In the genomic region with DNA sequence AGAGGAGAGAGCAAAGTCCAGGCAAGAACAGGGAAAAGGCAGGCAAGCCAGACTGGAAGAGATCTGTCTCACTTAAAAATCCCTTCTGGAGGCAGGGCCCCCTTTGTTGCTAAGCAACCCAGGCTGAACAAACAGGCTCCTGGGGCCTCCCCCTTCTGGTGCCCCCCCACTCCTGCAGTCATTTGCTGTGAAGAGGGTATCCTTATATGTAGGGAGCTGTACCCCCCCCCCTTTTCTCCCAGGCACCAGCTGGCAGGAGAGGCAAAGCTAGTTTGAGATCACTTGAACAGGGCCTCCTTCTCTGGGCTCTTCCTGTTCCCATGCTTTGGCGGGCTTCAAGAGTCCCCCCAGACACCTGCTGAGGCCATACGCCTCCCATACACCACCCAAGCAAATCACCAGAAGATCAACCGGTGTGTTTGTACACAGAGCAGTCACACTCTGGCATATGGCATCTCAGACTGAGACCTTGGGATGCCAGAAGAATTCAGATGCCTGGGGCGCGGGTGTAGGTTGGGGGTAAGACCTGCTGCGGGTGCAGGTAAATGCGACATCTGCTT, we compare ENCODE assay signal across 9 mouse cellular contexts.
DNase-seq lines count a peak whose midpoint lies in the region; ATAC-seq and TF ChIP-seq lines count a peak whose summit lies in the region.
"Had no signal": no experiment of that assay in that cellular context is flagged by ENCODE, and none has a peak within 500 bp of the region (broad histone marks: within the 10 kb centered on the region; RNA-seq: fewer than 3 reads in every experiment).

No protein-coding gene starts in this region.

- H3K27ac ChIP-seq in left cerebral cortex, adult 2 months = peak overlapping the region; percentile 57; the same call in 1 of the 2 replicates
- peak overlapping the region; percentile 94 for H3K27ac ChIP-seq in hindbrain, embryonic 10.5 days
- peak overlapping the region; percentile 96 for H3K27ac ChIP-seq in midbrain, embryonic 13.5 days

- no peak for DNase-seq in left cerebral cortex, adult 2 months (ENCODE audit: extremely low spot score in 1 of 2, low spot score in 2 of 2)
- no peak for DNase-seq in left cerebral cortex, postnatal 36 days (ENCODE audit: low spot score in 2 of 2)
- peak; percentile 59 to 79 for DNase-seq in cerebellum, postnatal 14 days
- peak; percentile 87 for DNase-seq in hindbrain, embryonic 10.5 days (ENCODE audit: low spot score)
- peak; percentile 40 for DNase-seq in yolk sac, embryonic 10.5 days (ENCODE audit: low spot score)
- no peak for DNase-seq in urinary bladder, adult 18-20 months (ENCODE audit: low spot score in 2 of 2)

- H3K27me3 ChIP-seq in hindbrain, embryonic 10.5 days (ENCODE audit: insufficient read depth, poor library complexity, severe bottlenecking) = no peaks in the 10 kb centered on the region
- H3K27me3 ChIP-seq in midbrain, embryonic 13.5 days = no peaks in the 10 kb centered on the region
- H3K27me3 ChIP-seq: Patski had no signal

- peak; percentile 78 for ATAC-seq in midbrain, embryonic 13.5 days
- no peak for ATAC-seq in granulocyte monocyte progenitor cell, adult 5-6 weeks (replicated peaks; ENCODE audit: poor library complexity, severe bottlenecking)
- ATAC-seq: Patski had no signal

- peak overlapping the region; percentile 51; the same call in 1 of the 2 replicates for H3K9ac ChIP-seq in midbrain, embryonic 13.5 days (replicated peaks)

- peaks cover 92% of the 10 kb centered on the region for H3K4me1 ChIP-seq in hindbrain, embryonic 10.5 days (replicated peaks)
- H3K4me1 ChIP-seq in midbrain, embryonic 13.5 days (replicated peaks) = peaks cover 82% of the 10 kb centered on the region

- intact Hi-C loops in left cerebral cortex, adult 2 months (cut with DNase I) = no loop called here
- intact Hi-C loops in left cerebral cortex, postnatal 36 days (cut with DNase I) = no loop called here

- peaks cover 37% of the 10 kb centered on the region for H3K36me3 ChIP-seq in hindbrain, embryonic 10.5 days
- H3K36me3 ChIP-seq in midbrain, embryonic 13.5 days = no peaks in the 10 kb centered on the region

- no peak overlapping the region for H3K4me3 ChIP-seq in left cerebral cortex, adult 2 months
- peak overlapping the region; percentile 30 for H3K4me3 ChIP-seq in hindbrain, embryonic 10.5 days
- no peak overlapping the region for H3K4me3 ChIP-seq in midbrain, embryonic 13.5 days (replicated peaks)

- no peaks in the 10 kb centered on the region for H3K9me3 ChIP-seq in hindbrain, embryonic 10.5 days
- no peaks in the 10 kb centered on the region for H3K9me3 ChIP-seq in midbrain, embryonic 13.5 days

- H3K4me2 ChIP-seq in midbrain, embryonic 13.5 days (replicated peaks) = peak overlapping the region; percentile 38

- TF ChIP-seq CTCF in left cerebral cortex, adult 2 months (IDR thresholded peaks at IDR 0.05) = no peak

- WGBS in hindbrain, embryonic 10.5 days = 35% methylated on average over 7 of the region's 7 CpGs
- WGBS in midbrain, embryonic 13.5 days = 10% methylated on average over 7 of the region's 7 CpGs

Comparison
In these comparisons a context has a peak if more than half of its experiments do, and no peak if none do; other contexts are left out.
1. DNase-seq: peak in cerebellum, postnatal 14 days (2 of 2), hindbrain, embryonic 10.5 days (single experiment) and yolk sac, embryonic 10.5 days (single experiment); none in left cerebral cortex, adult 2 months (0 of 2), left cerebral cortex, postnatal 36 days (0 of 2) and urinary bladder, adult 18-20 months (0 of 2).
2. Peak in every context shown above with its lines, with median percentiles within 50 percentile points of each other: H3K27ac ChIP-seq.